Mouse (Mus musculus) embryonic facial prominence, embryonic 12.5 days (tissue): Measurements from ENCODE around the gene Trpv1. TPM values are rescaled to one million over a fixed set of nuclear protein-coding genes. Genes with fewer than 3 reads are reported as not detected.

Experiments
- ATAC-seq: fragments of 200-750 bp; cut with Nextera tagmentation; 2 replicates; pipeline ENCODE4 v1.8.0; 2017; ENCODE audit not compliant: insufficient number of reproducible peaks, insufficient read depth, low FRiP score, low TSS enrichment
- H3K27ac ChIP-seq: fragments of 300-500 bp; sonication (generic); 2 replicates; pipeline ENCODE4 v1.5.1; 2016; ENCODE audit warnings: mild to moderate bottlenecking
- H3K27me3 ChIP-seq: fragments of 300-500 bp; sonication (generic); 2 replicates; pipeline ENCODE4 v1.6.1; 2016; ENCODE audit warnings: mild to moderate bottlenecking, moderate library complexity
- H3K36me3 ChIP-seq: fragments of 300-500 bp; sonication (generic); 2 replicates; pipeline ENCODE4 v1.6.1; 2016; ENCODE audit warnings: mild to moderate bottlenecking
- H3K4me1 ChIP-seq: fragments of 300-500 bp; sonication (generic); 2 replicates; pipeline ENCODE4 v1.6.1; 2016
- H3K4me2 ChIP-seq: fragments of 300-500 bp; sonication (generic); replicated peaks from 2 replicates; pipeline ENCODE4 v1.6.1; 2016; ENCODE audit warnings: mild to moderate bottlenecking, moderate library complexity
- H3K4me3 ChIP-seq: fragments of 300-500 bp; sonication (generic); 2 replicates; pipeline ENCODE4 v1.5.1; 2016; ENCODE audit warnings: mild to moderate bottlenecking
- H3K9ac ChIP-seq: fragments of 300-500 bp; sonication (generic); 2 replicates; pipeline ENCODE4 v1.6.1; 2016; ENCODE audit warnings: mild to moderate bottlenecking, moderate library complexity
- H3K9me3 ChIP-seq: fragments of 300-500 bp; sonication (generic); 2 replicates; pipeline ENCODE4 v1.6.1; 2016; ENCODE audit warnings: mild to moderate bottlenecking, moderate library complexity
- WGBS: fragments of 180-500 bp; shearing (Covaris S2); methylation state at CpG from one replicate; pipeline ENCODE4 v1.1.7; 2016; 5-methylcytosine and 5-hydroxymethylcytosine counted together
- polyA plus RNA-seq: library from polyadenylated mRNA; unstranded; fragments of >200 nt; fragmentation: Nextera tagmentation; extraction: Ambion mirVana; gene quantifications from 2 replicates; pipeline ENCODE4 v1.2.1, GENCODE M21; 2016

The Trpv1 gene
- polyA plus RNA-seq, 1 experiment from 2014 or later = 0.27 TPM

DNA sequence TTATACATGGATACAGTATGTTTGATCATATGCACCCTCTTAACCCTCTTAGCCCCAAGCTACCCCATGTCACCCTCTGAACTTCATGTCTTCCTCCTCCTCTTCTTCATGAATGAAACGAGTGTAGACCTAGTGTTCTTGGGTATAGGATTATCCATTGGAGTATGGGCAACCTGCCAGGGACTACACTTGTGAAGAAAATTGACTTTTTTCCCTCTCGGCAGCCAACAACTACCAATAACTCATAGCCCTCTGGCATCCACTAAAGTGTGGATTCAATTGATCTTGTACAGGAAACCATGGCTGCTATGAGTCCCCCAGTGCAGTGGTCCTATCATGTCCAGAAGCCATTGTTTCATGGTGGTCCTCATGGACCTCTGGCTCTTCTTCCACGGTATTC, 2.6 kb downstream of the Trpv1 start:
- H3K4me2 ChIP-seq = no peak overlapping the region

DNA sequence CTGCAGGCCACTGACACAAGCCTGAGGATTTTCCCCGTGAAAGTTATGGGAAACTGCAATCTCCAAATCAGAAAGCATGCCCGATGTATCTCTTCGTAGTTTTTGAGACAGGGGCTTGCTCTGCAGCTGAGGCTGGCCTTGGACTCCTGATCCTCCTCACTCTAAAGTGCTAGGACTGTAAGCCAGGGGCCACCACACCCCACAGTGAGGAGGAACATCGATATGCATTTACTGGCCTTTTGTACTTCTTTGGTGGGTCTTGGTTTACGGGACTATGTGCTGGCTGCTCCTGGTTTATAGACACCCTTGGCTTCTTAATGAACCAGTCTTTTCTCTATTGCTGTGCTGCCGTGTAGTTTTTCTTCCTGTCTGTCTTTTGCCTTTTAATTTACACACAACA, 8.1 kb downstream of the Trpv1 start:
- H3K4me1 ChIP-seq = no peaks in the 10 kb centered on the region
- no peak for ATAC-seq
- no peaks in the 10 kb centered on the region for H3K9me3 ChIP-seq
- no peak overlapping the region for H3K27ac ChIP-seq
- H3K9ac ChIP-seq = no peak overlapping the region
- no peaks in the 10 kb centered on the region for H3K27me3 ChIP-seq
- 87% methylated on average over 6 of the region's 6 CpGs for WGBS
- H3K36me3 ChIP-seq = no peaks in the 10 kb centered on the region
- H3K4me2 ChIP-seq = no peak overlapping the region
- H3K4me3 ChIP-seq = no peak overlapping the region

More for the DNA sequence above, 2.6 kb downstream of the Trpv1 start:
- H3K27me3 ChIP-seq = no peaks in the 10 kb centered on the region
- H3K9ac ChIP-seq = no peak overlapping the region
- WGBS = 70% methylated on average over 3 of the region's 3 CpGs
- no peaks in the 10 kb centered on the region for H3K4me1 ChIP-seq
- H3K27ac ChIP-seq = 0 out of 2 replicates have a peak overlapping the region, but pooled peaks have one; percentile 30
- no peak for ATAC-seq
- no peaks in the 10 kb centered on the region for H3K9me3 ChIP-seq
- H3K36me3 ChIP-seq = no peaks in the 10 kb centered on the region
- no peak overlapping the region for H3K4me3 ChIP-seq

DNA sequence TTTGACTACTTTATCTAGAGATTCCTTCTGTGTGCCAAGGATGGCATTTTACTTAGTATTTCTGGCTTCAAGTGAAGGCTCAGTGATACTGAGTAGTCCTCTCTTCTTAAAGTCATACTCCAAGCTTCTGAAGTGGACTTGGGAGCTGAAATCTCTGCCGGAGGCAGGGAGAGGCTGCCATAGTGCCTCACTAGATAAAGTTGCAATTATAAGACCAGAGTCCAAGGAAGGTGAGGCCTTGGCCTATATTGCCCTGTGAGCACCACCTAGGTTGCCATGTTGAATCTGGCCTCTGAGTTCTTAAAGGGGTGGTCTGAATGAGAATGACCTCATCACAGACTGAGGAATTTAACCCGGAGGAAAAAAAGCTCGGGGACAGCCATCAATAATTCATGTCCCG, 8.7 kb downstream of the Trpv1 start:
- H3K4me2 ChIP-seq = no peak overlapping the region
- H3K27ac ChIP-seq = no peak overlapping the region
- ATAC-seq = no peak
- WGBS = 90% methylated on average over 4 of the region's 4 CpGs
- no peaks in the 10 kb centered on the region for H3K27me3 ChIP-seq
- H3K9me3 ChIP-seq = no peaks in the 10 kb centered on the region
- no peak overlapping the region for H3K9ac ChIP-seq
- no peaks in the 10 kb centered on the region for H3K4me1 ChIP-seq
- no peaks in the 10 kb centered on the region for H3K36me3 ChIP-seq
- no peak overlapping the region for H3K4me3 ChIP-seq

DNA sequence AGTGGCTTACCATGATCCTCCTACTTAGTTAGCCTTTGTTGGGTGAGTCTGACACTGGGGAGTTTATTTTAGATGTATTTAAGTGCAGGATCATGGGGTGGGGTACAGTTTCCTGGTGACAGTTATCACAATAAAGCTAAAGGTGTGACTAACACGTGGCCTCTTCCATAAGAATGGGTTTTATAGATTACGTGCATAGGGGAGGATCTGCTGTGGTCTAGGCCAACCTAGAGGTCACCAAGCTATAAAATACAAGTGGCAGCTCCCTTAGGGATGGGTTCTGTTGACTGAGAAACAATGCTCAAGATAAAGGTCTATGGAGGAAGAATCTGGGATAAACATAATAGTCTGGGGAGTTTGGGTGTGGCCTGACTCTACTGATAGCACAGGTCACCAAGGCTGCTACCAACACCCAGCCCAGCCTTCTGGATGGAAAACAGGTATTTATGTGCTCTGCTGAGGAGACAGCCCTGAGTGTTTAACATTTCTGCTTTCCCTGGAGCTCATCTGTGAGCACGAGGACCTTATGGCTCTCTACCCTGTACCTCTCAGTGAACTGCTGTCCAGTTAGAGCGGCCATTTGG, 23.4 kb downstream of the Trpv1 start:
- H3K27me3 ChIP-seq = no peaks in the 10 kb centered on the region
- H3K9ac ChIP-seq = no peak overlapping the region
- 79% methylated on average over 4 of the region's 4 CpGs for WGBS
- no peaks in the 10 kb centered on the region for H3K36me3 ChIP-seq
- no peak for ATAC-seq
- H3K27ac ChIP-seq = no peak overlapping the region
- no peaks in the 10 kb centered on the region for H3K4me1 ChIP-seq
- H3K4me3 ChIP-seq = no peak overlapping the region
- no peaks in the 10 kb centered on the region for H3K9me3 ChIP-seq
- no peak overlapping the region for H3K4me2 ChIP-seq

DNA sequence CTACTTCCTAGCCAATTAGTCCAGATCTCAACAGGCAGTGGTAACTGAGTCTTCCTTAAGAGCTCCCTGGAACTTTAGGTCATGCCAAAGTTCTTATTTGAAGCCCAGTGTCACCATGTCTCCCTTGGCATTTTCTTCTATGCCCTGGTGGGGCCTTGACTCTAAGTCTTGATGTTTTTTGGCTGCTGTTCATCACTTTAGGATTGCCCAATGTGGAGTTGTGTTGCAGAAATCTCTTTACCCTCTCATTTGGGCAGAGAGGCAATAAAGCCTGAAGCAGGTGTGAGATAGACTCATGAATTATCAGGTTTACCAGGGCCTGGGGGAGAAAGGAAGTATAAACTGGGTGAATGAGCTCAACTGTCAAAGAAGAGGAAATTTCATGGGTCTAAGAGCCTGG, 24.6 kb downstream of the Trpv1 start:
- Histone ChIP-seq H3K27me3 (no peaks in the 10 kb centered on the region), H3K4me1 (no peaks in the 10 kb centered on the region), H3K27ac (no peak overlapping the region), H3K9ac (no peak overlapping the region), H3K4me2 (no peak overlapping the region), H3K4me3 (no peak overlapping the region), H3K36me3 (no peaks in the 10 kb centered on the region), H3K9me3 (no peaks in the 10 kb centered on the region)
- ATAC-seq = no peak

DNA sequence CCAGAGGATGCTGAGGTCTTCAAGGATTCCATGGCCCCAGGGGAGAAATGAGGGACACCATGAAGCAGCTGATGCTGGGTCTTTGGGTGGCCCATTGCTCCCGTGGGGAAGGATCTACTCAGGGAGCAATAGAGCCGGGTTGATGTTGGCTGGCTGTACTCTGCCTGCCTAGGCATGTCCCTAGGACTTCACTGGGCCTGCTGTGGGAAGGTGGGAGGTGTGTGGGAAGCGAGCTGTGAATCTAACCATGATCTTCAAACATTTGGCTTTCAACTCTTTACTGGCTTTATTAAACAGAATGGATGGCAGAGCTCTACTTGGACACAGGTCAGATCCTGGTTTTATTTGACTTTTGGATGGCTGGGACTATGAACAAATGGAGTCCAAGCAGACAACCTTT, 26.4 kb downstream of the Trpv1 start:
- WGBS = 68% methylated on average over 3 of the region's 3 CpGs
- no peak overlapping the region for H3K27ac ChIP-seq
- no peaks in the 10 kb centered on the region for H3K36me3 ChIP-seq
- no peaks in the 10 kb centered on the region for H3K9me3 ChIP-seq
- H3K4me1 ChIP-seq = no peaks in the 10 kb centered on the region
- no peak overlapping the region for H3K4me3 ChIP-seq
- H3K4me2 ChIP-seq = no peak overlapping the region
- no peak for ATAC-seq
- no peak overlapping the region for H3K9ac ChIP-seq
- H3K27me3 ChIP-seq = no peaks in the 10 kb centered on the region

DNA sequence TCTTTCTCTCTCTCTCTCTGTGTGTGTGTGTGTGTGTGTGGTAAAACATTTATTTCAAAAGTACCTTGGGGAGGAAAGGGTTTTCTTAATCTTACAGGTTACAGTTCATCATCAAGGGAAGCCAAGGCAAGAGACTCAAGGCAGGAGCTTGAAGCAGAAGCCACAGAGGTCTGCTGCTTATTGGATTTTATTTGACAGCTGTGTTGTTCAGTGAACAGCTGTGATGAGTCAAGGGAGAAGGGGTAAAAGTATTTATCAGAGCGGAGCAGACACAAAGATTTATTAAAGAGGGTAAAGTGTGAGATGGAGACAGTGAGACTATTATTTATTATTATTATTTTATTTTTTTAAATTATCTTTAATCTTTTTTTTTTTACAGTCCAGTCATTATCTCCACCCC, 27.3 kb downstream of the Trpv1 start:
- Histone ChIP-seq H3K27ac (no peak overlapping the region), H3K9ac (no peak overlapping the region), H3K4me3 (no peak overlapping the region), H3K4me2 (no peak overlapping the region), H3K36me3 (no peaks in the 10 kb centered on the region), H3K4me1 (no peaks in the 10 kb centered on the region), H3K9me3 (no peaks in the 10 kb centered on the region), H3K27me3 (no peaks in the 10 kb centered on the region)
- ATAC-seq = no peak
- WGBS = 74% methylated on average over 1 of the region's 1 CpGs

DNA sequence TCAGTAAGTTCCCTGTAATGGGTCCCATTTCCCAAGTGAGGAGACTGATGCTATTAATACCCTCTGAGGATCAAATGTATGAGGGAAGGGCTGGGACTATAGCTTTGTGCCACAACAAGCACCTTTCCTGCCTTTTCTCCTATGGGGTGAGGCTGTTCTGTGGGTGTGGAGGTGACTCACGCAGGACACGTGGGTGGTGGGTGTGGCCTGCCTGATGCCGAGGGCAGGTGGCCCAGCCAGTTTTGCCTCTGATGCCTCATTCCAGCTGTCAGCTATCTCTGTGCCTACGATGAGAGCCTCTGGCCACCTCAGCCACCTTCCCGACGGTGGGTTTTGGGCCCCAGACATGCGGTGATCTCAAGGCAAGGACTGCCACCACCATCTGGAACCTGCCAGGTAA, 33.2 kb downstream of the Trpv1 start, which contains the start of gene Trpv3:
Gene Trpv3 (plus strand): TSS at position 122 of the 400 bp plus-strand sequence.
- Histone ChIP-seq H3K4me1 (no peaks in the 10 kb centered on the region), H3K9ac (no peak within 1 kb of the TSS), H3K27ac (no peak within 1 kb of the TSS), H3K4me3 (no peak within 1 kb of the TSS), H3K27me3 (no peaks in the 10 kb centered on the region), H3K4me2 (no peak within 1 kb of the TSS), H3K9me3 (no peaks in the 10 kb centered on the region), H3K36me3 (no peaks in the 10 kb centered on the region)
- ATAC-seq = no peak
- WGBS = 78% methylated on average over 7 of the region's 7 CpGs

DNA sequence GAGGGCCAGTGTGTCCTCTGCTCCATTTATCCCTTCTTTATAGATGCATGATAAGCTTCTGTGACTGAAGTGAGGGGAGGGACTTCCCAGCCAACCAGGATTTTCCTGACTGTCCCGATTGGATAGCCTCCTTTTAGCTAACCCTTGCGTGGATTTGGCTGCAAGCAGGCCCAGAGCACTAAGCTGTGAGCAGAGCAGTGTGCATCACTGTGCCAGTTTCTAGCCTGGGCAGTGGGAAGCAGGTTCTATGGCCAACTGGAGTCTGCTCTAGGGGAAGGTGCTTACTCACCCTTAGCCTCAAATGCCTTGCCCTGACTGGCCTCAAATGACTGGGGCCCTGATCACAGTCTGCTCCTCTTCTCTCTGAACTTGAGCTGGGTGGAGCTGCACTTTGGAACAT, 40.7 kb downstream of the Trpv1 start:
- ATAC-seq = no peak
- no peaks in the 10 kb centered on the region for H3K36me3 ChIP-seq
- no peak overlapping the region for H3K4me3 ChIP-seq
- H3K9ac ChIP-seq = no peak overlapping the region
- H3K4me1 ChIP-seq = no peaks in the 10 kb centered on the region
- no peak overlapping the region for H3K27ac ChIP-seq
- WGBS = 36% methylated on average over 2 of the region's 2 CpGs
- H3K4me2 ChIP-seq = no peak overlapping the region
- no peaks in the 10 kb centered on the region for H3K9me3 ChIP-seq
- no peaks in the 10 kb centered on the region for H3K27me3 ChIP-seq

DNA sequence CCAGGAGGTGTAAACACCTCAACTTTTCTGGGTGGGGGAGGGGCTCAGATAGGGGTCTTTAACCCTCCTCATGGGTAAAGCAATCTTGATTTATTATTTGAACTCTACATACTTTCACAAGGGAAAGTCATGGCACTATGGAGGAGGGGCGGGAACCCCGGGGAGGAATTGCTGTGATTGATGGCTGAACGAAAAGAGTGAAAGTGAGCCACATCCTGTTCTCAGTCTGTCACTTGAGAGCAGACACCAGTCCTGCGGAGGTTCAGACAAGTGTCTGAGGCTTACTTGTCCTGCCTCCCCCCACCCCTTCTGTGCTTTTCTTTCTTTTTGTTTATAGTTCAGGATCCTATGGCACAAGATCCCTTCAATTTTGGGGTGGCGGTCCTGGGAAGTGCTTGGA, 46.6 kb downstream of the Trpv1 start:
- WGBS = 41% methylated on average over 5 of the region's 5 CpGs
- H3K36me3 ChIP-seq = no peaks in the 10 kb centered on the region
- no peaks in the 10 kb centered on the region for H3K27me3 ChIP-seq
- H3K4me1 ChIP-seq = peaks cover 6% of the 10 kb centered on the region; the same call in 1 of the 2 replicates
- H3K9me3 ChIP-seq = no peaks in the 10 kb centered on the region
- no peak overlapping the region for H3K27ac ChIP-seq
- H3K9ac ChIP-seq = no peak overlapping the region
- ATAC-seq = no peak
- no peak overlapping the region for H3K4me2 ChIP-seq
- no peak overlapping the region for H3K4me3 ChIP-seq

DNA sequence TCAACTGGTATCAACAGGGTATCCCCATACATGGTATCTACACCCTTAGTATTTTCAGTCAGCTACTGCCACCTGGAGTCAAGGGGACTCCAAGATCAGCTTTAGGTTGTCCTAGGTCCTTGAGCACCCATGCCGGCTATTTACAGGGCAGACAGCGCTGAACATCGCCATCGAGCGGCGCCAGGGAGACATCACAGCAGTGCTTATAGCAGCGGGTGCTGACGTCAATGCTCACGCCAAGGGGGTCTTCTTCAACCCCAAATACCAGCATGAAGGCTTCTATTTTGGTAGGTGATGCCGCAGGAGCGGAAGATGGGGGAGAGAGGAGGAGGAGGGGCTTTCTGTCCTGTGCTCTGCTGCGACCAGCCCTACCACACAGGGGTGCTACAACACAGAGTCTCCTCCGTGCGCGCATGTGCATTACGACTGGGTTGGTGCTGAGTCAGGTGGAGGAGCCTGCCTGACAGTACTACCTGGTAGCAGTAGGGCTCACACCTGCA, 47.5 kb downstream of the Trpv1 start:
- H3K27me3 ChIP-seq = no peaks in the 10 kb centered on the region
- H3K9me3 ChIP-seq = no peaks in the 10 kb centered on the region
- no peak overlapping the region for H3K27ac ChIP-seq
- whole genome bisulfite sequencing = 3% methylated on average over 16 of the region's 16 CpGs
- H3K9ac ChIP-seq = no peak overlapping the region
- no peaks in the 10 kb centered on the region for H3K36me3 ChIP-seq
- H3K4me3 ChIP-seq = peak overlapping the region; percentile 29
- H3K4me2 ChIP-seq = peak overlapping the region; percentile 48
- peaks cover 6% of the 10 kb centered on the region; the same call in 1 of the 2 replicates for H3K4me1 ChIP-seq
- ATAC-seq = peak; percentile 45; the same call in 1 of the 2 replicates

DNA sequence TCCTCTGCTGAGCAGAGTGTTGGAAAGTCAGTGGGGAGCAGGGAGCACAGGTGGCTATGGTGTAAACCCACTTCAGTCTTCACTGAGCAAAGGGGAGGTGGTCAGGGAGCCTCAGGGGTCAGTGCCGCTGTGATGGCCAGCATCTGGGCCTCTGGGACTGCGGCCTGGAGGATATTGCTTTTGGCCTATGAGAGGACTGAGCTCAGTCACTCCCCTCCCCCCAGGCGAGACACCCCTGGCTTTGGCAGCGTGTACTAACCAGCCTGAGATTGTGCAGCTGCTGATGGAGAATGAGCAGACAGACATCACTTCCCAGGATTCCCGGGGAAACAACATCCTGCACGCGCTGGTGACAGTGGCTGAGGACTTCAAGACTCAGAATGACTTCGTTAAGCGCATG, 49.3 kb downstream of the Trpv1 start:
- peaks cover 6% of the 10 kb centered on the region; the same call in 1 of the 2 replicates for H3K4me1 ChIP-seq
- no peak overlapping the region for H3K27ac ChIP-seq
- WGBS = 62% methylated on average over 9 of the region's 9 CpGs
- H3K9ac ChIP-seq = no peak overlapping the region
- H3K4me3 ChIP-seq = no peak overlapping the region
- no peaks in the 10 kb centered on the region for H3K27me3 ChIP-seq
- H3K4me2 ChIP-seq = no peak overlapping the region
- no peaks in the 10 kb centered on the region for H3K9me3 ChIP-seq
- no peak for ATAC-seq
- no peaks in the 10 kb centered on the region for H3K36me3 ChIP-seq
